Mouse (Mus musculus) hindbrain, embryonic 14.5 days (tissue): ENCODE measurements at regions not wholly inside any gene's neighbourhood (a gene's known extent, or its start where the extent isn't known, plus 50 kb on each side); places are given as distances from the start of the nearest gene placed in this dataset.
A peak's percentile ranks its signal among the peaks of the same experiment; 100 is the strongest.

ENCODE experiments used
- ATAC-seq: fragments of 200-750 bp; cut with Nextera tagmentation; 2 replicates; pipeline ENCODE4 v1.8.0; 2017; ENCODE audit warnings: moderate number of reproducible peaks, mild to moderate bottlenecking, moderate TSS enrichment, moderate library complexity; ENCODE audit not compliant: low FRiP score
- DNase-seq: peaks from one replicate; pipeline ENCODE4 v3.0.0-alpha.2; 2015; ENCODE audit warnings: low spot score
- H3K27ac ChIP-seq: fragments of 300-500 bp; sonication (generic); 2 replicates; pipeline ENCODE4 v1.5.1; 2014; ENCODE audit warnings: mild to moderate bottlenecking, moderate library complexity
- H3K27me3 ChIP-seq: fragments of 300-500 bp; sonication (generic); 2 replicates; pipeline ENCODE4 v1.6.1; 2014; ENCODE audit warnings: mild to moderate bottlenecking, low read length, mixed read lengths; ENCODE audit not compliant: control insufficient read depth, insufficient read depth
- H3K36me3 ChIP-seq: fragments of 300-500 bp; sonication (generic); replicated peaks from 2 replicates; pipeline ENCODE4 v1.6.1; 2014; ENCODE audit not compliant: control insufficient read depth, insufficient read depth
- H3K4me1 ChIP-seq: fragments of 300-500 bp; sonication (generic); replicated peaks from 2 replicates; pipeline ENCODE4 v1.6.1; 2014; ENCODE audit warnings: antibody characterized with exemption, low read length, mixed read lengths; ENCODE audit not compliant: control insufficient read depth, insufficient read depth
- H3K4me2 ChIP-seq: fragments of 300-500 bp; sonication (generic); replicated peaks from 2 replicates; pipeline ENCODE4 v1.6.1; 2014; ENCODE audit warnings: mild to moderate bottlenecking, moderate library complexity
- H3K4me3 ChIP-seq: fragments of 300-500 bp; sonication (generic); replicated peaks from 2 replicates; pipeline ENCODE4 v1.5.1; 2014; ENCODE audit warnings: mild to moderate bottlenecking, low read length
- H3K9ac ChIP-seq: fragments of 300-500 bp; sonication (generic); 2 replicates; pipeline ENCODE4 v1.6.1; 2014
- H3K9me3 ChIP-seq: fragments of 300-500 bp; sonication (generic); 2 replicates; pipeline ENCODE4 v1.6.1; 2016; ENCODE audit warnings: low read length; ENCODE audit not compliant: control insufficient read depth
- WGBS: fragments of 180-500 bp; shearing (Covaris S2); extraction: QIAGEN DNeasy Blood & Tissue Kit; methylation state at CpG from one replicate; pipeline ENCODE4 v1.1.7; 2014; 5-methylcytosine and 5-hydroxymethylcytosine counted together

- Histone ChIP-seq H3K36me3 (no peaks in the 10 kb centered on the region), H3K27me3 (no peaks in the 10 kb centered on the region), H3K9me3 (peaks cover 13% of the 10 kb centered on the region; the same call in 1 of the 2 replicates), H3K9ac (no peak overlapping the region), H3K4me3 (no peak overlapping the region), H3K4me2 (no peak overlapping the region), H3K4me1 (no peaks in the 10 kb centered on the region; the same call in 1 of the 2 replicates), H3K27ac (no peak overlapping the region)
- 32% methylated on average over 13 of the region's 13 CpGs for WGBS
- ATAC-seq (no peak), DNase-seq (no peak)
Measured at GRCm38 (mm10) chr19:14862654-14863468, 265.0 kb upstream of the Tle4 start.

GRCm38 (mm10) chr19:14855036-14855435, 257.2 kb upstream of the Tle4 start:
- 63% methylated on average over 2 of the region's 2 CpGs for WGBS
- Histone ChIP-seq H3K27ac (no peak overlapping the region), H3K9me3 (peaks cover 8% of the 10 kb centered on the region; the same call in 1 of the 2 replicates), H3K9ac (no peak overlapping the region), H3K4me1 (no peaks in the 10 kb centered on the region), H3K27me3 (no peaks in the 10 kb centered on the region), H3K36me3 (no peaks in the 10 kb centered on the region), H3K4me2 (no peak overlapping the region), H3K4me3 (no peak overlapping the region)
- no peak for ATAC-seq
- no peak for DNase-seq

GRCm38 (mm10) chr19:14853416-14853815, 255.6 kb upstream of the Tle4 start:
- no peaks in the 10 kb centered on the region for H3K9me3 ChIP-seq
- H3K4me1 ChIP-seq: no peaks in the 10 kb centered on the region
- WGBS: 80% methylated on average over 4 of the region's 4 CpGs
- H3K9ac ChIP-seq: no peak overlapping the region
- no peak overlapping the region for H3K4me3 ChIP-seq
- H3K36me3 ChIP-seq: no peaks in the 10 kb centered on the region
- no peak overlapping the region for H3K4me2 ChIP-seq
- H3K27me3 ChIP-seq: peaks cover 3% of the 10 kb centered on the region; the same call in 1 of the 2 replicates
- ATAC-seq (no peak), DNase-seq (no peak)
- H3K27ac ChIP-seq: no peak overlapping the region

- WGBS: 84% methylated on average over 1 of the region's 1 CpGs
- Histone ChIP-seq H3K36me3 (no peaks in the 10 kb centered on the region), H3K4me2 (no peak overlapping the region), H3K4me3 (no peak overlapping the region), H3K9ac (no peak overlapping the region), H3K27ac (no peak overlapping the region), H3K4me1 (no peaks in the 10 kb centered on the region), H3K27me3 (peaks cover 3% of the 10 kb centered on the region; the same call in 1 of the 2 replicates), H3K9me3 (no peaks in the 10 kb centered on the region)
- no peak for ATAC-seq
- DNase-seq: no peak
Measured at GRCm38 (mm10) chr19:14849561-14849960, 251.7 kb upstream of the Tle4 start.

GRCm38 (mm10) chr19:14847120-14847519, 249.3 kb upstream of the Tle4 start:
- ATAC-seq (no peak), DNase-seq (peak; percentile 35)
- no peaks in the 10 kb centered on the region for H3K36me3 ChIP-seq
- H3K9ac ChIP-seq: no peak overlapping the region
- 30% methylated on average over 4 of the region's 4 CpGs for WGBS
- H3K27ac ChIP-seq: no peak overlapping the region
- no peaks in the 10 kb centered on the region for H3K4me1 ChIP-seq
- H3K9me3 ChIP-seq: no peaks in the 10 kb centered on the region
- H3K4me2 ChIP-seq: no peak overlapping the region
- H3K4me3 ChIP-seq: no peak overlapping the region
- H3K27me3 ChIP-seq: peaks cover 3% of the 10 kb centered on the region

GRCm38 (mm10) chr19:14835629-14836028, 237.8 kb upstream of the Tle4 start:
- H3K4me1 ChIP-seq: no peaks in the 10 kb centered on the region
- no peak overlapping the region for H3K9ac ChIP-seq
- ATAC-seq (no peak), DNase-seq (no peak)
- H3K4me3 ChIP-seq: no peak overlapping the region
- no peak overlapping the region for H3K27ac ChIP-seq
- H3K4me2 ChIP-seq: no peak overlapping the region
- no peaks in the 10 kb centered on the region for H3K9me3 ChIP-seq
- WGBS: 64% methylated on average over 8 of the region's 8 CpGs
- no peaks in the 10 kb centered on the region for H3K36me3 ChIP-seq
- no peaks in the 10 kb centered on the region for H3K27me3 ChIP-seq

GRCm38 (mm10) chr19:14816354-14816753, 218.5 kb upstream of the Tle4 start:
- H3K27me3 ChIP-seq: peaks cover 3% of the 10 kb centered on the region; the same call in 1 of the 2 replicates
- no peaks in the 10 kb centered on the region for H3K9me3 ChIP-seq
- no peak overlapping the region for H3K27ac ChIP-seq
- H3K4me1 ChIP-seq: no peaks in the 10 kb centered on the region
- no peaks in the 10 kb centered on the region for H3K36me3 ChIP-seq
- no peak overlapping the region for H3K4me2 ChIP-seq
- DNase-seq: no peak
- ATAC-seq: no peak
- no peak overlapping the region for H3K9ac ChIP-seq
- WGBS: 79% methylated on average over 3 of the region's 3 CpGs
- no peak overlapping the region for H3K4me3 ChIP-seq

- no peak overlapping the region for H3K27ac ChIP-seq
- H3K4me1 ChIP-seq: 0 out of 2 replicates have a peak, but pooled peaks cover 5% of the 10 kb centered on the region
- H3K4me2 ChIP-seq: no peak overlapping the region
- no peaks in the 10 kb centered on the region for H3K9me3 ChIP-seq
- ATAC-seq: no peak
- no peak for DNase-seq
- no peaks in the 10 kb centered on the region for H3K36me3 ChIP-seq
- no peak overlapping the region for H3K9ac ChIP-seq
- no peaks in the 10 kb centered on the region for H3K27me3 ChIP-seq
- H3K4me3 ChIP-seq: no peak overlapping the region
- 59% methylated on average over 6 of the region's 6 CpGs for WGBS
Measured at GRCm38 (mm10) chr19:14806787-14807186, 208.9 kb upstream of the Tle4 start.

GRCm38 (mm10) chr19:14802909-14803650, 205.2 kb upstream of the Tle4 start:
- no peaks in the 10 kb centered on the region for H3K36me3 ChIP-seq
- H3K27me3 ChIP-seq: no peaks in the 10 kb centered on the region
- peak; percentile 33 for DNase-seq
- no peak overlapping the region for H3K4me2 ChIP-seq
- no peaks in the 10 kb centered on the region for H3K9me3 ChIP-seq
- WGBS: 21% methylated on average over 5 of the region's 5 CpGs
- no peak overlapping the region for H3K9ac ChIP-seq
- 0 out of 2 replicates have a peak, but pooled peaks cover 5% of the 10 kb centered on the region for H3K4me1 ChIP-seq
- no peak overlapping the region for H3K27ac ChIP-seq
- no peak for ATAC-seq
- no peak overlapping the region for H3K4me3 ChIP-seq
